In genomic region chr1:82586713-82587399, GRCm38 (mm10) we compare ENCODE assay signal across 8 mouse cellular contexts. TPM values are rescaled to one million over a fixed set of nuclear protein-coding genes. Genes with fewer than 3 reads are reported as not detected.
A peak's percentile ranks its signal among the peaks of the same experiment; 100 is the strongest.
DNase-seq lines count a peak whose midpoint lies in the region; ATAC-seq and TF ChIP-seq lines count a peak whose summit lies in the region.

Gene Col4a4, minus strand, starts transcription at chr1:82586849.
Gene Col4a3, plus strand, starts transcription at chr1:82586921.

- peak; percentile 57 for DNase-seq in adrenal gland, postnatal 25 days
- DNase-seq in cerebellum, postnatal 36 days, result peak; percentile 40 to 46
- peak; percentile 97 for DNase-seq in heart, adult 11 months
- DNase-seq in lung, adult 18-20 months, result peak; percentile 72 to 73
- DNase-seq in B cell, adult 2 months, result no peak
- no peak for DNase-seq in thymus, adult 2 months

- no peaks in the 10 kb centered on the region for H3K36me3 ChIP-seq in intestine, embryonic 15.5 days
- H3K36me3 ChIP-seq in thymus, adult 2 months (ENCODE audit: control insufficient read depth, insufficient read depth, low read length), result no peaks in the 10 kb centered on the region

- 3% methylated on average over 34 of the region's 34 CpGs for WGBS in intestine, embryonic 15.5 days
- 3% methylated on average over 34 of the region's 34 CpGs for WGBS in olfactory bulb, adult 2 months
- 9% methylated on average over 34 of the region's 34 CpGs for whole genome bisulfite sequencing in thymus, adult 2 months

- H3K4me1 ChIP-seq in intestine, embryonic 15.5 days (replicated peaks), result peaks cover 2% of the 10 kb centered on the region; the same call in 1 of the 2 replicates
- peaks cover 10% of the 10 kb centered on the region for H3K4me1 ChIP-seq in olfactory bulb, adult 2 months (ENCODE audit: control insufficient read depth, insufficient read depth, low read length)
- no peaks in the 10 kb centered on the region for H3K4me1 ChIP-seq in thymus, adult 2 months (replicated peaks; ENCODE audit: control insufficient read depth, insufficient read depth, low read length)

- no peak within 1 kb of the TSS for H3K27ac ChIP-seq in intestine, embryonic 15.5 days
- no peak within 1 kb of the TSS for H3K27ac ChIP-seq in olfactory bulb, adult 2 months (ENCODE audit: insufficient read depth, low read depth, low read length)
- H3K27ac ChIP-seq in thymus, adult 2 months (ENCODE audit: control insufficient read depth, insufficient read depth, low read length), result no peak within 1 kb of the TSS

- no peak for TF ChIP-seq CTCF in olfactory bulb, adult 2 months (IDR thresholded peaks at IDR 0.05; ENCODE audit: insufficient read depth, low read depth, low read length)
- TF ChIP-seq CTCF in thymus, adult 2 months (IDR thresholded peaks at IDR 0.05; ENCODE audit: borderline replicate concordance, control insufficient read depth, extremely low read depth, insufficient read depth, low read length, poor library complexity), result no peak

- peak; percentile 47; the same call in 1 of the 2 replicates for ATAC-seq in intestine, embryonic 15.5 days

- H3K9ac ChIP-seq in intestine, embryonic 15.5 days, result peak within 1 kb of the TSS; percentile 33; the same call in 1 of the 2 replicates

- peak within 1 kb of the TSS; percentile 76 for H3K4me2 ChIP-seq in intestine, embryonic 15.5 days (replicated peaks)

- H3K4me3 ChIP-seq in intestine, embryonic 15.5 days (replicated peaks), result peak within 1 kb of the TSS; percentile 32
- H3K4me3 ChIP-seq in olfactory bulb, adult 2 months (ENCODE audit: insufficient read depth, low read depth, low read length), result peak within 1 kb of the TSS; percentile 2
- H3K4me3 ChIP-seq in thymus, adult 2 months (ENCODE audit: control insufficient read depth, insufficient read depth, low read length), result no peak within 1 kb of the TSS

- no peak for TF ChIP-seq POLR2A in olfactory bulb, adult 2 months (IDR thresholded peaks at IDR 0.05; ENCODE audit: insufficient read depth, low read depth, low read length)
- no peak for TF ChIP-seq POLR2A in thymus, adult 2 months (IDR thresholded peaks at IDR 0.05; ENCODE audit: control insufficient read depth, extremely low read depth, insufficient read depth, low read length, poor library complexity)

- no peaks in the 10 kb centered on the region for H3K9me3 ChIP-seq in intestine, embryonic 15.5 days

- peaks cover 17% of the 10 kb centered on the region for H3K27me3 ChIP-seq in intestine, embryonic 15.5 days (replicated peaks)
- no peaks in the 10 kb centered on the region; the same call in 1 of the 2 replicates for H3K27me3 ChIP-seq in thymus, adult 2 months (ENCODE audit: control insufficient read depth, insufficient read depth, low read length)

RNA-seq across cellular contexts. Expression of gene Col4a4, which starts in this region (rescaled TPM):
- total RNA-seq in adrenal gland, postnatal 25 days (2021), result 3.6 and 4.6 TPM in 2 replicates
- polyA plus RNA-seq in intestine, embryonic 15.5 days (2015; fragmentation: Nextera tagmentation; extraction: Ambion mirVana), result 0.10 TPM in 2 replicates
- not detected in 2 replicates for polyA plus RNA-seq in olfactory bulb, adult 2 months (2012; ENCODE audit: insufficient read depth, insufficient read length, low replicate concordance, missing spikeins)
- polyA plus RNA-seq in thymus, adult 2 months (2012; rRNA removed), result 0.08 and 0.23 TPM in 2 replicates

RNA-seq across cellular contexts. Expression of gene Col4a3, which starts in this region (rescaled TPM):
- total RNA-seq in adrenal gland, postnatal 25 days (2021), result 1.7 and 2.9 TPM in 2 replicates
- polyA plus RNA-seq in intestine, embryonic 15.5 days (2015; fragmentation: Nextera tagmentation; extraction: Ambion mirVana), result 0.13 and 0.25 TPM in 2 replicates
- polyA plus RNA-seq in olfactory bulb, adult 2 months (2012; ENCODE audit: insufficient read depth, insufficient read length, low replicate concordance, missing spikeins), result not detected in 2 replicates
- polyA plus RNA-seq in thymus, adult 2 months (2012; rRNA removed), result 0.08 and 0.16 TPM in 2 replicates

Comparison
In these comparisons a context has a peak if more than half of its experiments do, and no peak if none do; other contexts are left out.
1. Peak in ATAC-seq, H3K4me3 ChIP-seq, H3K9ac ChIP-seq and H3K4me2 ChIP-seq in intestine, embryonic 15.5 days; RNA of the genes that start here not detected or under 1 TPM.
2. DNase-seq: peak in adrenal gland, postnatal 25 days (single experiment), cerebellum, postnatal 36 days (2 of 2), heart, adult 11 months (single experiment) and lung, adult 18-20 months (2 of 2); none in B cell, adult 2 months (0 of 2) and thymus, adult 2 months (single experiment).